Mouse (Mus musculus): ENCODE results near the gene Gm44965. TPM values are rescaled to one million over a fixed set of nuclear protein-coding genes. Genes with fewer than 3 reads are reported as not detected.

Gm44965 gene
- total and polyA plus RNA-seq, 2 experiments from 2014 or later = not detected

- WGBS = 75% methylated on average over 4 of the region's 4 CpGs
- H3K27me3 ChIP-seq (ENCODE audit: insufficient read depth, low read length) = no peaks in the 10 kb centered on the region
- H3K27ac ChIP-seq (ENCODE audit: low read depth, low read length) = no peak overlapping the region
- H3K4me2 ChIP-seq (ENCODE audit: low read depth) = no peak overlapping the region
- ATAC-seq (no peak), DNase-seq (no peak)
- H3K4me1 ChIP-seq (ENCODE audit: insufficient read depth) = no peaks in the 10 kb centered on the region
- TF ChIP-seq CTCF (IDR thresholded peaks at IDR 0.05; ENCODE audit: low read depth) = no peak
- H3K36me3 ChIP-seq (ENCODE audit: insufficient read depth) = no peaks in the 10 kb centered on the region
- H3K9ac ChIP-seq = no peak overlapping the region
- no peak overlapping the region for H3K4me3 ChIP-seq (ENCODE audit: low read depth, low read length)
- H3K9me3 ChIP-seq (ENCODE audit: low read length) = no peaks in the 10 kb centered on the region
Measured at GRCm38 (mm10) chr6:48664750-48665149, 71.0 kb downstream of the Gm44965 start.

- no peaks in the 10 kb centered on the region for H3K9me3 ChIP-seq (ENCODE audit: low read length)
- H3K27ac ChIP-seq (ENCODE audit: low read depth, low read length) = no peak overlapping the region
- no peak overlapping the region for H3K4me3 ChIP-seq (ENCODE audit: low read depth, low read length)
- 92% methylated on average over 9 of the region's 9 CpGs for WGBS
- H3K36me3 ChIP-seq (ENCODE audit: insufficient read depth) = no peaks in the 10 kb centered on the region
- ATAC-seq (no peak), DNase-seq (no peak)
- H3K4me2 ChIP-seq (ENCODE audit: low read depth) = no peak overlapping the region
- H3K27me3 ChIP-seq (ENCODE audit: insufficient read depth, low read length) = no peaks in the 10 kb centered on the region
- TF ChIP-seq CTCF (IDR thresholded peaks at IDR 0.05; ENCODE audit: low read depth) = no peak
- no peaks in the 10 kb centered on the region for H3K4me1 ChIP-seq (ENCODE audit: insufficient read depth)
- no peak overlapping the region for H3K9ac ChIP-seq
Measured at GRCm38 (mm10) chr6:48665471-48665870, 71.7 kb downstream of the Gm44965 start.

GRCm38 (mm10) chr6:48666159-48666586 lies 72.4 kb downstream of the Gm44965 start:
- H3K4me2 ChIP-seq (ENCODE audit: low read depth) = no peak overlapping the region
- H3K4me3 ChIP-seq (ENCODE audit: low read depth, low read length) = no peak overlapping the region
- WGBS = 75% methylated on average over 7 of the region's 7 CpGs
- no peaks in the 10 kb centered on the region for H3K36me3 ChIP-seq (ENCODE audit: insufficient read depth)
- H3K27me3 ChIP-seq (ENCODE audit: insufficient read depth, low read length) = no peaks in the 10 kb centered on the region
- DNase-seq (no peak), ATAC-seq (no peak)
- H3K27ac ChIP-seq (ENCODE audit: low read depth, low read length) = no peak overlapping the region
- H3K4me1 ChIP-seq (ENCODE audit: insufficient read depth) = no peaks in the 10 kb centered on the region
- no peaks in the 10 kb centered on the region for H3K9me3 ChIP-seq (ENCODE audit: low read length)
- no peak for TF ChIP-seq CTCF (IDR thresholded peaks at IDR 0.05; ENCODE audit: low read depth)
- no peak overlapping the region for H3K9ac ChIP-seq

GRCm38 (mm10) chr6:48668022-48668421 lies 74.3 kb downstream of the Gm44965 start:
- H3K4me2 ChIP-seq (ENCODE audit: low read depth) = no peak overlapping the region
- no peaks in the 10 kb centered on the region for H3K9me3 ChIP-seq (ENCODE audit: low read length)
- no peak overlapping the region for H3K27ac ChIP-seq (ENCODE audit: low read depth, low read length)
- H3K36me3 ChIP-seq (ENCODE audit: insufficient read depth) = no peaks in the 10 kb centered on the region
- DNase-seq (no peak), ATAC-seq (no peak)
- H3K4me3 ChIP-seq (ENCODE audit: low read depth, low read length) = no peak overlapping the region
- no peak for TF ChIP-seq CTCF (IDR thresholded peaks at IDR 0.05; ENCODE audit: low read depth)
- H3K4me1 ChIP-seq (ENCODE audit: insufficient read depth) = no peaks in the 10 kb centered on the region
- H3K9ac ChIP-seq = no peak overlapping the region
- H3K27me3 ChIP-seq (ENCODE audit: insufficient read depth, low read length) = no peaks in the 10 kb centered on the region

Other genes with a start within 250 kb of the Gm44965 start
- 35.9 and 49.9 TPM in 2 replicates for gene Krba1, start 198.4 kb upstream of the Gm44965 start, total RNA-seq (2014; rRNA removed)
- 14.2 and 20.4 TPM in 2 replicates for gene Krba1, start 198.4 kb upstream of the Gm44965 start, polyA plus RNA-seq (2015; fragmentation: Nextera tagmentation; extraction: Ambion mirVana)
- gene Zfp467, start 148.1 kb upstream of the Gm44965 start, total RNA-seq (2014; rRNA removed) = 19.2 and 28.6 TPM in 2 replicates
- 39.6 and 40.4 TPM in 2 replicates for gene Zfp467, start 148.1 kb upstream of the Gm44965 start, polyA plus RNA-seq (2015; fragmentation: Nextera tagmentation; extraction: Ambion mirVana)
- gene Sspo, start 145.7 kb upstream of the Gm44965 start, total RNA-seq (2014; rRNA removed) = 0.24 and 1.3 TPM in 2 replicates
- 0.08 and 0.27 TPM in 2 replicates for gene Sspo, start 145.7 kb upstream of the Gm44965 start, polyA plus RNA-seq (2015; fragmentation: Nextera tagmentation; extraction: Ambion mirVana)
- gene Atp6v0e2, start 56.3 kb upstream of the Gm44965 start, total RNA-seq (2014; rRNA removed) = 288 and 325 TPM in 2 replicates
- 384 and 414 TPM in 2 replicates for gene Atp6v0e2, start 56.3 kb upstream of the Gm44965 start, polyA plus RNA-seq (2015; fragmentation: Nextera tagmentation; extraction: Ambion mirVana)
- gene Lrrc61, start 39.1 kb upstream of the Gm44965 start, total RNA-seq (2014; rRNA removed) = 27.5 and 28.7 TPM in 2 replicates
- gene Lrrc61, start 39.1 kb upstream of the Gm44965 start, polyA plus RNA-seq (2015; fragmentation: Nextera tagmentation; extraction: Ambion mirVana) = 16.8 and 20.9 TPM in 2 replicates
- gene Rarres2, start 21.2 kb upstream of the Gm44965 start, total RNA-seq (2014; rRNA removed) = 8.0 and 9.1 TPM in 2 replicates
- 12.0 and 13.1 TPM in 2 replicates for gene Rarres2, start 21.2 kb upstream of the Gm44965 start, polyA plus RNA-seq (2015; fragmentation: Nextera tagmentation; extraction: Ambion mirVana)
- 1.2 TPM in 1 of 2 replicates, not detected in the other for gene Gm45021, start 4.3 kb upstream of the Gm44965 start, total RNA-seq (2014; rRNA removed)
- not detected in 2 replicates for gene Gm45021, start 4.3 kb upstream of the Gm44965 start, polyA plus RNA-seq (2015; fragmentation: Nextera tagmentation; extraction: Ambion mirVana)
- gene Repin1, start 58 bp upstream of the Gm44965 start, total RNA-seq (2014; rRNA removed) = 40.7 and 55.0 TPM in 2 replicates
- gene Repin1, start 58 bp upstream of the Gm44965 start, polyA plus RNA-seq (2015; fragmentation: Nextera tagmentation; extraction: Ambion mirVana) = 26.4 and 29.3 TPM in 2 replicates
- 10.2 and 10.3 TPM in 2 replicates for gene Zfp775, start 8.1 kb downstream of the Gm44965 start, total RNA-seq (2014; rRNA removed)
- gene Zfp775, start 8.1 kb downstream of the Gm44965 start, polyA plus RNA-seq (2015; fragmentation: Nextera tagmentation; extraction: Ambion mirVana) = 8.9 and 11.5 TPM in 2 replicates
- gene AI854703, start 32.8 kb downstream of the Gm44965 start, total RNA-seq (2014; rRNA removed) = 24.4 and 24.5 TPM in 2 replicates
- 18.5 and 23.8 TPM in 2 replicates for gene AI854703, start 32.8 kb downstream of the Gm44965 start, polyA plus RNA-seq (2015; fragmentation: Nextera tagmentation; extraction: Ambion mirVana)
- 0.69 and 2.2 TPM in 2 replicates for gene Gimap8, start 53.3 kb downstream of the Gm44965 start, total RNA-seq (2014; rRNA removed)
- 0.45 and 0.46 TPM in 2 replicates for gene Gimap8, start 53.3 kb downstream of the Gm44965 start, polyA plus RNA-seq (2015; fragmentation: Nextera tagmentation; extraction: Ambion mirVana)
- gene Gimap9, start 82.2 kb downstream of the Gm44965 start, total RNA-seq (2014; rRNA removed) = 1.4 and 1.5 TPM in 2 replicates
- gene Gimap9, start 82.2 kb downstream of the Gm44965 start, polyA plus RNA-seq (2015; fragmentation: Nextera tagmentation; extraction: Ambion mirVana) = 0.79 and 1.3 TPM in 2 replicates
- 0.52 and 2.1 TPM in 2 replicates for gene Gimap4, start 90.6 kb downstream of the Gm44965 start, total RNA-seq (2014; rRNA removed)
- 0.48 and 0.70 TPM in 2 replicates for gene Gimap4, start 90.6 kb downstream of the Gm44965 start, polyA plus RNA-seq (2015; fragmentation: Nextera tagmentation; extraction: Ambion mirVana)
- 6.5 and 6.6 TPM in 2 replicates for gene Gimap6, start 114.3 kb downstream of the Gm44965 start, total RNA-seq (2014; rRNA removed)
- gene Gimap6, start 114.3 kb downstream of the Gm44965 start, polyA plus RNA-seq (2015; fragmentation: Nextera tagmentation; extraction: Ambion mirVana) = 5.8 and 6.5 TPM in 2 replicates
- gene Gm28053, start 124.7 kb downstream of the Gm44965 start, total RNA-seq (2014; rRNA removed) = not detected in 2 replicates
- 0.57 TPM in 1 of 2 replicates, not detected in the other for gene Gm28053, start 124.7 kb downstream of the Gm44965 start, polyA plus RNA-seq (2015; fragmentation: Nextera tagmentation; extraction: Ambion mirVana)
- not detected in 2 replicates for gene Gimap7, start 124.7 kb downstream of the Gm44965 start, total RNA-seq (2014; rRNA removed)
- gene Gimap7, start 124.7 kb downstream of the Gm44965 start, polyA plus RNA-seq (2015; fragmentation: Nextera tagmentation; extraction: Ambion mirVana) = not detected in 2 replicates
- gene Gimap1, start 145.1 kb downstream of the Gm44965 start, total RNA-seq (2014; rRNA removed) = 1.3 TPM in 2 replicates
- gene Gimap1, start 145.1 kb downstream of the Gm44965 start, polyA plus RNA-seq (2015; fragmentation: Nextera tagmentation; extraction: Ambion mirVana) = 3.4 and 3.8 TPM in 2 replicates
- gene Gimap5, start 152.3 kb downstream of the Gm44965 start, total RNA-seq (2014; rRNA removed) = 0.62 and 1.4 TPM in 2 replicates
- gene Gimap5, start 152.3 kb downstream of the Gm44965 start, polyA plus RNA-seq (2015; fragmentation: Nextera tagmentation; extraction: Ambion mirVana) = 1.7 and 3.7 TPM in 2 replicates
- not detected in 2 replicates for gene Gimap3, start 176.9 kb downstream of the Gm44965 start, total RNA-seq (2014; rRNA removed)
- gene Gimap3, start 176.9 kb downstream of the Gm44965 start, polyA plus RNA-seq (2015; fragmentation: Nextera tagmentation; extraction: Ambion mirVana) = not detected in 2 replicates
- 15.4 and 19.7 TPM in 2 replicates for gene Tmem176a, start 247.0 kb downstream of the Gm44965 start, total RNA-seq (2014; rRNA removed)
- 18.3 and 24.5 TPM in 2 replicates for gene Tmem176a, start 247.0 kb downstream of the Gm44965 start, polyA plus RNA-seq (2015; fragmentation: Nextera tagmentation; extraction: Ambion mirVana)
- 36.7 and 47.1 TPM in 2 replicates for gene Tmem176b, start 247.6 kb downstream of the Gm44965 start, total RNA-seq (2014; rRNA removed)
- gene Tmem176b, start 247.6 kb downstream of the Gm44965 start, polyA plus RNA-seq (2015; fragmentation: Nextera tagmentation; extraction: Ambion mirVana) = 75.3 and 103 TPM in 2 replicates

All from forebrain, postnatal 0 days (tissue).